ENCODE assay signal across 9 mouse cellular contexts in the genomic region with DNA sequence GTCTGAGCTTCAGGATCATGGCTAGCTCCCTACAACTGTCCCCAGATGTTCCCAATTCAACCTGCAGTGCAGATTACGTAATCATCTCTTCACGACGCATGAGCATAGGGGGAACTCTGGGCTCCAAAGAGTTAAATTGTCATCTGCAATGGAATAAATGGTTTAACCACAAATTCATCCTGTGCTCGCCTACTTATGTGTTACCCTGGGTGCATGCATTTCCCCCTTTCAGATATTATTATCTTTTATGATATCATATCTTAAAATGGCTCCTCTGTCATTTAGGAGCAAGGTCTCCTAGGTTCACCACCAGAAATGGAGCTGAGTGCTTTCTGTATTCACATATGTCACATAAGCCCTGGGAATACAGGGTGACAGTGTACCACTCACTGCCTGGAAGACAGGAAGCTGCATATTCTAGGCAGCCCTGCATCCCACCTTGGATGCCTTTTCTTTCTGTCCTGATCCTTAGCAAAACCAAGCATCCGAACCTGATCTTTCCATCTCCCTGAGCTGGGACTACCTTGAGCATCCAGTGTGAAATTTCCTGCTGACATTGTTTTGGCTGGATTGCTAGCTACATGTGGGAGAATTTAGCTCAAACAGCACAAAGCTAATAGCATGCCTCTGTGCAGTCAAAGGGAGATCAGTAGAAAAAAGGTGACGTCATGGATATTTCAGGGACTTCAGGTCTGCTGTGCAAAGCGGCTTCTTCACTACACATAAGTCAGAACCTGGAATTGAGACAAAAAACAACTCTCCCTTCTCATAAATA.
DNase-seq lines count a peak whose midpoint lies in the region; ATAC-seq and TF ChIP-seq lines count a peak whose summit lies in the region.
"Had no signal": no experiment of that assay in that cellular context is flagged by ENCODE, and none has a peak within 500 bp of the region (broad histone marks: within the 10 kb centered on the region; RNA-seq: fewer than 3 reads in every experiment).

No protein-coding gene starts in this region.

- TF ChIP-seq CTCF in bone marrow macrophage, adult 2 months (IDR thresholded peaks at IDR 0.05; ENCODE audit: low read depth, low read length): no peak
- TF ChIP-seq CTCF in hindbrain, postnatal 0 days (IDR thresholded peaks at IDR 0.05; ENCODE audit: low read depth): no peak

- peaks cover 59% of the 10 kb centered on the region for H3K4me1 ChIP-seq in midbrain, embryonic 10.5 days
- H3K4me1 ChIP-seq in midbrain, embryonic 13.5 days (replicated peaks): peaks cover 36% of the 10 kb centered on the region
- H3K4me1 ChIP-seq in bone marrow macrophage, adult 2 months (ENCODE audit: control insufficient read depth, insufficient read depth, low read length): peaks cover 11% of the 10 kb centered on the region
- no peaks in the 10 kb centered on the region for H3K4me1 ChIP-seq in hindbrain, postnatal 0 days (ENCODE audit: insufficient read depth, low read length)
- H3K4me1 ChIP-seq in neural tube, embryonic 14.5 days (ENCODE audit: control insufficient read depth, insufficient read depth, low read length): no peaks in the 10 kb centered on the region

- 59% methylated on average over 7 of the region's 7 CpGs for WGBS in midbrain, embryonic 10.5 days
- WGBS in midbrain, embryonic 13.5 days: 62% methylated on average over 7 of the region's 7 CpGs
- 57% methylated on average over 7 of the region's 7 CpGs for WGBS in hindbrain, postnatal 0 days
- 69% methylated on average over 7 of the region's 7 CpGs for WGBS in neural tube, embryonic 14.5 days

- H3K4me3 ChIP-seq in midbrain, embryonic 10.5 days: 0 out of 2 replicates have a peak overlapping the region, but pooled peaks have one; percentile 18
- H3K4me3 ChIP-seq in midbrain, embryonic 13.5 days (replicated peaks): no peak overlapping the region
- H3K4me3 ChIP-seq in bone marrow macrophage, adult 2 months (ENCODE audit: insufficient read depth, low read length): peak overlapping the region; percentile 47
- no peak overlapping the region for H3K4me3 ChIP-seq in hindbrain, postnatal 0 days (ENCODE audit: low read length)
- no peak overlapping the region for H3K4me3 ChIP-seq in neural tube, embryonic 14.5 days (ENCODE audit: low read depth, low read length)

- TF ChIP-seq POLR2A in bone marrow macrophage, adult 2 months (IDR thresholded peaks at IDR 0.05; ENCODE audit: borderline replicate concordance, low read depth, low read length): no peak

- H3K27me3 ChIP-seq in midbrain, embryonic 10.5 days (ENCODE audit: low read depth, poor library complexity, severe bottlenecking): peaks cover 16% of the 10 kb centered on the region
- peaks cover 22% of the 10 kb centered on the region; the same call in 1 of the 2 replicates for H3K27me3 ChIP-seq in midbrain, embryonic 13.5 days
- H3K27me3 ChIP-seq in hindbrain, postnatal 0 days (ENCODE audit: insufficient read depth, low read length): no peaks in the 10 kb centered on the region
- H3K27me3 ChIP-seq in neural tube, embryonic 14.5 days (ENCODE audit: control insufficient read depth, insufficient read depth, low read length): no peaks in the 10 kb centered on the region

- no peak overlapping the region for H3K27ac ChIP-seq in midbrain, embryonic 10.5 days (replicated peaks)
- no peak overlapping the region for H3K27ac ChIP-seq in midbrain, embryonic 13.5 days
- no peak overlapping the region for H3K27ac ChIP-seq in bone marrow macrophage, adult 2 months (ENCODE audit: insufficient read depth, low read depth, low read length)
- H3K27ac ChIP-seq in hindbrain, postnatal 0 days: peak overlapping the region; percentile 48; the same call in 1 of the 2 replicates
- H3K27ac ChIP-seq in neural tube, embryonic 14.5 days (ENCODE audit: low read depth, low read length): no peak overlapping the region

- H3K9ac ChIP-seq in midbrain, embryonic 13.5 days (replicated peaks): no peak overlapping the region
- H3K9ac ChIP-seq in hindbrain, postnatal 0 days (replicated peaks; ENCODE audit: low read length): peak overlapping the region; percentile 35; the same call in 1 of the 2 replicates
- no peak overlapping the region for H3K9ac ChIP-seq in neural tube, embryonic 14.5 days (replicated peaks; ENCODE audit: low read depth, low read length)

- no peaks in the 10 kb centered on the region for H3K36me3 ChIP-seq in midbrain, embryonic 10.5 days
- H3K36me3 ChIP-seq in midbrain, embryonic 13.5 days: no peaks in the 10 kb centered on the region
- H3K36me3 ChIP-seq in hindbrain, postnatal 0 days (ENCODE audit: insufficient read depth, low read length): no peaks in the 10 kb centered on the region
- H3K36me3 ChIP-seq in neural tube, embryonic 14.5 days (ENCODE audit: control insufficient read depth, insufficient read depth, low read length): no peaks in the 10 kb centered on the region

- no peak for ATAC-seq in midbrain, embryonic 13.5 days
- peak; percentile 84 for ATAC-seq in hindbrain, postnatal 0 days
- ATAC-seq in neural tube, embryonic 14.5 days (ENCODE audit: low read depth): peak; percentile 45

- DNase-seq in midbrain, embryonic 10.5 days (ENCODE audit: low spot score): no peak
- peak; percentile 47 for DNase-seq in hindbrain, postnatal 0 days (ENCODE audit: low spot score)
- DNase-seq in adrenal gland, postnatal 25 days: no peak
- DNase-seq in embryo, embryonic 11 days: no peak
- DNase-seq: gastrocnemius, postnatal 10 days; left cerebral cortex, postnatal 4 days had no signal

- H3K4me2 ChIP-seq in midbrain, embryonic 13.5 days (replicated peaks): no peak overlapping the region; the same call in 1 of the 2 replicates
- 0 out of 2 replicates have a peak overlapping the region, but pooled peaks have one; percentile 25 for H3K4me2 ChIP-seq in hindbrain, postnatal 0 days (ENCODE audit: low read depth, low read length)
- no peak overlapping the region for H3K4me2 ChIP-seq in neural tube, embryonic 14.5 days (ENCODE audit: low read depth, low read length)

- no peaks in the 10 kb centered on the region for H3K9me3 ChIP-seq in midbrain, embryonic 10.5 days (replicated peaks)
- H3K9me3 ChIP-seq in midbrain, embryonic 13.5 days: no peaks in the 10 kb centered on the region
- no peaks in the 10 kb centered on the region for H3K9me3 ChIP-seq in hindbrain, postnatal 0 days (ENCODE audit: low read length)
- H3K9me3 ChIP-seq in neural tube, embryonic 14.5 days (ENCODE audit: control insufficient read depth, low read length): no peaks in the 10 kb centered on the region

Comparison
In these comparisons a context has a peak if more than half of its experiments do, and no peak if none do; other contexts are left out.
1. H3K4me3 ChIP-seq: peak in midbrain, embryonic 10.5 days (single experiment) and bone marrow macrophage, adult 2 months (single experiment); none in midbrain, embryonic 13.5 days (single experiment), hindbrain, postnatal 0 days (single experiment) and neural tube, embryonic 14.5 days (single experiment).